24 mouse cellular contexts compared by ENCODE assay signal in the genomic region with DNA sequence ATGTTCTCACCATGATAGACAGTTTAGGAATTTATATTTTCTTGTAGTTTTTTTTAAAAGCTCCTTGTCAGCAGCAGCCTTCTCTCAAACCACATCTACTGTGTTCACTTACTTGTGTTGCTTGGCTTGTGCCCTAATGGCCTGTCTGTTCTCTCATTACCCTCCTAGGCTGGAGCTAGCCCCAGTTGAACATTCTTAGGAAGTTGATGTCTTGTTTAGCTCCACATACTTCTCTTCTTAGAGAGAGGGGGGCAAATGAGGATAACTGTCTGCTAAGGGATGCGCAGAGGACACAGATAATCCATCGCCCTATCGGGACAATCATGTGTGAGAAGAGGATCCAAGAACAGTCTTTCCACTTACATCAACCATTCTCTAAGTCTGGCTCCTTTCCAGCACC.
DNase-seq lines count a peak whose midpoint lies in the region; ATAC-seq and TF ChIP-seq lines count a peak whose summit lies in the region.
"Had no signal": no experiment of that assay in that cellular context is flagged by ENCODE, and none has a peak within 500 bp of the region (broad histone marks: within the 10 kb centered on the region; RNA-seq: fewer than 3 reads in every experiment).

No protein-coding gene starts in this region.

- no peaks in the 10 kb centered on the region for H3K27me3 ChIP-seq in kidney, postnatal 0 days (ENCODE audit: insufficient read depth, low read length)
- no peaks in the 10 kb centered on the region for H3K27me3 ChIP-seq in kidney, embryonic 16.5 days (ENCODE audit: insufficient read depth, low read length)
- H3K27me3 ChIP-seq in liver, postnatal 0 days (ENCODE audit: insufficient read depth, low read length) = no peaks in the 10 kb centered on the region
- H3K27me3 ChIP-seq: CH12.LX; hindbrain, embryonic 13.5 days; intestine, embryonic 15.5 days had no signal

- H3K27ac ChIP-seq in kidney, postnatal 0 days = no peak overlapping the region
- no peak overlapping the region for H3K27ac ChIP-seq in kidney, embryonic 16.5 days (ENCODE audit: low read length)
- no peak overlapping the region for H3K27ac ChIP-seq in liver, postnatal 0 days (ENCODE audit: low read depth)
- H3K27ac ChIP-seq: hindbrain, embryonic 10.5 days; hindbrain, embryonic 13.5 days; intestine, embryonic 15.5 days had no signal

- H3K9ac ChIP-seq in kidney, postnatal 0 days (ENCODE audit: low read depth, low read length) = no peak overlapping the region
- H3K9ac ChIP-seq in kidney, embryonic 16.5 days (replicated peaks; ENCODE audit: low read length) = no peak overlapping the region
- no peak overlapping the region for H3K9ac ChIP-seq in liver, postnatal 0 days (replicated peaks)
- H3K9ac ChIP-seq: hindbrain, embryonic 13.5 days; intestine, embryonic 15.5 days had no signal

- intact Hi-C loops in heart, postnatal 36 days (cut with DNase I) = no loop called here

- no peaks in the 10 kb centered on the region for H3K9me3 ChIP-seq in kidney, postnatal 0 days (replicated peaks; ENCODE audit: low read length)
- H3K9me3 ChIP-seq in kidney, embryonic 16.5 days (ENCODE audit: low read length) = no peaks in the 10 kb centered on the region
- H3K9me3 ChIP-seq in liver, postnatal 0 days (ENCODE audit: low read length) = no peaks in the 10 kb centered on the region
- H3K9me3 ChIP-seq: G1E; hindbrain, embryonic 10.5 days; hindbrain, embryonic 13.5 days; intestine, embryonic 15.5 days had no signal

- no peak overlapping the region for H3K4me3 ChIP-seq in kidney, postnatal 0 days (replicated peaks; ENCODE audit: low read depth, low read length)
- no peak overlapping the region for H3K4me3 ChIP-seq in kidney, embryonic 16.5 days (ENCODE audit: low read length)
- H3K4me3 ChIP-seq in lung, adult 2 months (replicated peaks; ENCODE audit: extremely low read depth, low read depth, low read length) = no peak overlapping the region
- H3K4me3 ChIP-seq in liver, postnatal 0 days (ENCODE audit: low read depth, low read length) = no peak overlapping the region
- H3K4me3 ChIP-seq: hindbrain, embryonic 10.5 days; hindbrain, embryonic 13.5 days; intestine, embryonic 15.5 days had no signal

- no peak for TF ChIP-seq POLR2A in lung, adult 2 months (IDR thresholded peaks at IDR 0.05; ENCODE audit: borderline replicate concordance, extremely low read depth, low read depth, low read length)

- 99% methylated on average over 3 of the region's 3 CpGs for WGBS in kidney, postnatal 0 days
- 96% methylated on average over 3 of the region's 3 CpGs for WGBS in kidney, embryonic 16.5 days
- WGBS in lung, adult 2 months = 86% methylated on average over 3 of the region's 3 CpGs
- WGBS in liver, postnatal 0 days (ENCODE audit: insufficient replicate concordance) = 90% methylated on average over 3 of the region's 3 CpGs

- ATAC-seq in kidney, postnatal 0 days (replicated peaks; ENCODE audit: low FRiP score, low read depth) = no peak
- no peak for ATAC-seq in kidney, embryonic 16.5 days (ENCODE audit: low FRiP score, low TSS enrichment)
- ATAC-seq in liver, postnatal 0 days = no peak
- ATAC-seq: forebrain, embryonic 14.5 days; hindbrain, embryonic 16.5 days; intestine, embryonic 15.5 days; Patski had no signal

- H3K4me1 ChIP-seq in kidney, postnatal 0 days (replicated peaks; ENCODE audit: insufficient read depth, low read length) = no peaks in the 10 kb centered on the region
- H3K4me1 ChIP-seq in kidney, embryonic 16.5 days (ENCODE audit: insufficient read depth, low read length) = no peaks in the 10 kb centered on the region
- no peaks in the 10 kb centered on the region for H3K4me1 ChIP-seq in lung, adult 2 months (ENCODE audit: control insufficient read depth, insufficient read depth, low read length)
- no peaks in the 10 kb centered on the region for H3K4me1 ChIP-seq in liver, postnatal 0 days (ENCODE audit: insufficient read depth)
- H3K4me1 ChIP-seq: hindbrain, embryonic 10.5 days; hindbrain, embryonic 13.5 days; intestine, embryonic 15.5 days had no signal

- no peak for TF ChIP-seq EP300 in liver, postnatal 0 days (IDR thresholded peaks at IDR 0.05; ENCODE audit: low read depth)

- no peaks in the 10 kb centered on the region for H3K36me3 ChIP-seq in kidney, postnatal 0 days (ENCODE audit: insufficient read depth, low read length)
- no peaks in the 10 kb centered on the region for H3K36me3 ChIP-seq in kidney, embryonic 16.5 days (ENCODE audit: insufficient read depth, low read length)
- no peaks in the 10 kb centered on the region for H3K36me3 ChIP-seq in liver, postnatal 0 days (replicated peaks; ENCODE audit: insufficient read depth, low read length)
- H3K36me3 ChIP-seq: G1E; hindbrain, embryonic 10.5 days; hindbrain, embryonic 13.5 days; intestine, embryonic 15.5 days had no signal

- no peak for TF ChIP-seq CTCF in kidney, postnatal 0 days (IDR thresholded peaks at IDR 0.05; ENCODE audit: low read depth)
- no peak for TF ChIP-seq CTCF in lung, adult 2 months (IDR thresholded peaks at IDR 0.05; ENCODE audit: insufficient read depth, low read length)
- TF ChIP-seq CTCF in liver, postnatal 0 days (IDR thresholded peaks at IDR 0.05; ENCODE audit: low read depth) = no peak

- H3K4me2 ChIP-seq in kidney, postnatal 0 days (ENCODE audit: low read length) = no peak overlapping the region
- H3K4me2 ChIP-seq in kidney, embryonic 16.5 days (replicated peaks; ENCODE audit: low read depth, low read length) = no peak overlapping the region
- H3K4me2 ChIP-seq in liver, postnatal 0 days (ENCODE audit: low read depth, low read length) = no peak overlapping the region
- H3K4me2 ChIP-seq: heart, embryonic 11.5 days; hindbrain, embryonic 13.5 days; intestine, embryonic 15.5 days had no signal

- DNase-seq in heart, adult 11 months = peak; percentile 85
- DNase-seq in heart, postnatal 36 days = no peak
- DNase-seq in kidney, postnatal 0 days (ENCODE audit: low spot score) = peak; percentile 29
- DNase-seq in lung, postnatal 14 days = peak; percentile 9
- no peak for DNase-seq in lung, adult 2 months
- peak; percentile 35 for DNase-seq in lung, postnatal 36 days
- no peak for DNase-seq in liver, postnatal 0 days
- DNase-seq: adrenal gland, postnatal 10 days; adrenal gland, postnatal 36 days; B cell, adult 2 months; cerebellum, adult 18-20 months; cerebellum, adult 9-10 months; cerebellum, postnatal 14 days; gastrocnemius, postnatal 10 days had no signal

Comparison
In these comparisons a context has a peak if more than half of its experiments do, and no peak if none do; other contexts are left out.
1. DNase-seq: peak in heart, adult 11 months (single experiment), kidney, postnatal 0 days (single experiment), lung, postnatal 14 days (single experiment) and lung, postnatal 36 days (single experiment); none in heart, postnatal 36 days (0 of 2), lung, adult 2 months (single experiment) and liver, postnatal 0 days (single experiment).